Mouse (Mus musculus) monocyte, adult 5-6 weeks (primary cell): Measurements from ENCODE around the gene Ptprs. TPM values are rescaled to one million over a fixed set of nuclear protein-coding genes. Genes with fewer than 3 reads are reported as not detected.

ENCODE experiments used
- ATAC-seq: fragments of 153-309, 156-312 bp; replicated peaks from 2 replicates; pipeline ENCODE4 v1.8.0; 2017; ENCODE audit warnings: mild to moderate bottlenecking; ENCODE audit not compliant: low TSS enrichment, insufficient number of reproducible peaks, severe bottlenecking, poor library complexity, low FRiP score
- total RNA-seq: library from RNA; stranded (forward); fragments of 200-1000, 200-491, 200-594 nt; gene quantifications from 3 replicates; pipeline ENCODE4 v1.2.3, GENCODE M21; 2017

The Ptprs gene
- total RNA-seq, 1 experiment from 2014 or later = 40.8 TPM

DNA sequence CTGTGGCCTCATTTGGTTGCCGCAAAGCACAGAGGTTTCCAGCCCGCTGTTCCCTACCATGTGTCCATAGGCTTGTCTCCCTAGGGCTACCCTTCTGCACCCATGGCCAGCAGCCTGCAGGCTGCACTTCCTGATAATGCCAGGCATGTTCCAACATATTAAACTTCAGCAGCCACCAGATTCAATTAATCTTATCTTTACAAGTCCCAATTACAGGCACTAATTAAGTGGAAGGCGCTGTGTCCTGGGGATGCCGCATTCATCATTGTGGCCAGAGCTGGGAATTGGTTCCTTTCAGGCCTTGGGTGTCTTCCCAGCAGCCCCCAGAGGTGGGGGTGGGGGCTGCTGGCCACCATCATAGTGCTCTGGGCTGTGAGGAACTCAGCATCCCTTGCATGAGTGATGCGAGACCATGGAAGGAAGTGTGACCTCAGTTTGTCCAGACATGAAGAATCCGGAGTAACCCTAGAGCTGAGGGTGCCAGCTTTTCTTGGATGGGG is 107.9 kb downstream of the Ptprs start:
- ATAC-seq = no peak

DNA sequence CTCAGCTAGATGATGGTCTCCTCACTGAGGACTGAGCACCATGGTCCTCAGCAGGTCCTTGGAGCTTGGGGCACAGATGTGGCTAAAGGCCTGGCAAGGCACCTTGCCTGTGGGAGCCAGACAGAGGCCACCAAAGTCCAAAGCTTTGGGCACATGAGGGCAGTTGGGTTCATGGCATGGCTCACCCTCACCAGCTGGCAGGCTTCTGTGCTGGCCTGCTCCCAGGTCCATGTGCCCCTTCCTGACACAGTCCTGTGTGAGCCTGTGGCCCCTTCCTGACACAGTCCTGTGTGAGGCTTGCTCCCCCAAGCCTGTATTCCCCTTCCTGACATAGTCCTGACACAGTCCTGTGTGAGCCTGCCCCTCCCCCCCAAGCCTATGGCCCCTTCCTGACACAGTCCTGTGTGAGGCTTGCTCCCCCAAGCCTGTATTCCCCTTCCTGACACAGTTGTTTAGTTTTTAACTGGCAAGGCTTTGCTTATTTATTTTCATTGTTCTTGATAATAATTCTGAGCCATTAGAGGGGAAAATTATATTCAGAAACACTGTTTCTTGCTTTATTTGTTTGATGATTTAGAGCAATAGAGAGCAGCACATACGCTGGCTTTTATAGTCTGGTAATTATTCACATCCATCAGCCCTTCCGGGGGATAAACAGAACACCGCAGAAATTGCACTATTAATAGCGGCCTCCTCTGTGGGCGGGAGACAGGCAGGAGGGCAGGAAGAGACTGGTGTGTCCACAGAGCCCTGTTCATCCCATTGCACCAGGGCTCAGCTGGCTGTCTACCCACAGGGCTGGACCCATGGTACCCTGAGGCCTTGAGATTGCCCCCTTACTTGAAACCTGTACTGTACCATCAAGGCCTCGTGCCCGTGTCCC is 110.3 kb downstream of the Ptprs start:
- no peak for ATAC-seq

Other genes with a start within 250 kb of the Ptprs start
- gene Fem1a, start 219.7 kb downstream of the Ptprs start, total RNA-seq = 13.2 to 22.7 TPM (median 13.6 TPM) in 3 replicates
- 2.6 to 11.4 TPM (median 3.9 TPM) in 3 replicates for gene Ticam1, start 199.7 kb downstream of the Ptprs start, total RNA-seq
- gene Plin3, start 183.6 kb downstream of the Ptprs start, total RNA-seq = 10.2 to 15.5 TPM (median 13.4 TPM) in 3 replicates
- not detected in 3 replicates for gene Arrdc5, start 176.2 kb downstream of the Ptprs start, total RNA-seq
- gene Uhrf1, start 173.2 kb downstream of the Ptprs start, total RNA-seq = 1.2 to 5.9 TPM (median 3.2 TPM) in 3 replicates
- gene Kdm4b, start 150.4 kb downstream of the Ptprs start, total RNA-seq = 8.0 to 17.3 TPM (median 10.3 TPM) in 3 replicates
- gene Znrf4, start 35.9 kb upstream of the Ptprs start, total RNA-seq = not detected in 3 replicates
- gene Gm20219, start 77.9 kb upstream of the Ptprs start, total RNA-seq = 1.2 to 2.0 TPM (median 1.4 TPM) in 3 replicates
- 191 to 318 TPM (median 246 TPM) in 3 replicates for gene Safb2, start 108.1 kb upstream of the Ptprs start, total RNA-seq
- gene Safb, start 108.3 kb upstream of the Ptprs start, total RNA-seq = 126 to 218 TPM (median 173 TPM) in 3 replicates
- gene 2410015M20Rik, start 133.3 kb upstream of the Ptprs start, total RNA-seq = 37.8 to 85.8 TPM (median 43.7 TPM) in 3 replicates
- gene Rpl36, start 136.9 kb upstream of the Ptprs start, total RNA-seq = 1,204 to 1,236 TPM (median 1,232 TPM) in 3 replicates
- 33.2 to 46.1 TPM (median 34.8 TPM) in 3 replicates for gene Lonp1, start 150.4 kb upstream of the Ptprs start, total RNA-seq
- gene Catsperd, start 151.7 kb upstream of the Ptprs start, total RNA-seq = 0.38 to 1.7 TPM in 2 of 3 replicates, not detected in the other
- 55.6 to 66.4 TPM (median 62.1 TPM) in 3 replicates for gene Ranbp3, start 196.8 kb upstream of the Ptprs start, total RNA-seq
- gene Ndufa11, start 241.3 kb upstream of the Ptprs start, total RNA-seq = 66.7 to 91.2 TPM (median 74.2 TPM) in 3 replicates
- gene Vmac, start 241.5 kb upstream of the Ptprs start, total RNA-seq = 5.0 to 6.0 TPM (median 5.0 TPM) in 3 replicates